Mouse (Mus musculus): Measurements from ENCODE around the gene Ndufa6.

Ndufa6 gene

GRCm38 (mm10) chr15:82340414-82341035 lies 13.6 kb downstream of the Ndufa6 start:
- no peak for DNase-seq

- no peak for DNase-seq
Measured at GRCm38 (mm10) chr15:82339634-82340254, 14.4 kb downstream of the Ndufa6 start.

- no peak for DNase-seq
Measured at GRCm38 (mm10) chr15:82339150-82339549, 15.0 kb downstream of the Ndufa6 start.

- DNase-seq, result peak; percentile 98
Measured at GRCm38 (mm10) chr15:82338593-82339112, 15.5 kb downstream of the Ndufa6 start, which contains the start of the genes Naga, Pheta2 and Smdt1. TSS of gene Naga (minus strand) at chr15:82338925. TSS of gene Pheta2 (plus strand) at chr15:82338942. TSS of gene Smdt1 (plus strand) at chr15:82338959.

GRCm38 (mm10) chr15:82337875-82338274 lies 16.2 kb downstream of the Ndufa6 start:
- no peak for DNase-seq

- DNase-seq, result no peak
Measured at GRCm38 (mm10) chr15:82336629-82337028, 17.5 kb downstream of the Ndufa6 start.

- DNase-seq, result no peak
Measured at GRCm38 (mm10) chr15:82335194-82335593, 18.9 kb downstream of the Ndufa6 start.

GRCm38 (mm10) chr15:82325382-82325781 lies 28.7 kb downstream of the Ndufa6 start:
- DNase-seq, result no peak

GRCm38 (mm10) chr15:82322195-82322594 lies 31.9 kb downstream of the Ndufa6 start:
- no peak for DNase-seq

GRCm38 (mm10) chr15:82319613-82320012 lies 34.5 kb downstream of the Ndufa6 start:
- DNase-seq, result no peak

- no peak for DNase-seq
Measured at GRCm38 (mm10) chr15:82317839-82318238, 36.3 kb downstream of the Ndufa6 start.

GRCm38 (mm10) chr15:82308416-82308815 lies 45.7 kb downstream of the Ndufa6 start:
- DNase-seq, result no peak

GRCm38 (mm10) chr15:82307107-82307506 lies 47.0 kb downstream of the Ndufa6 start:
- no peak for DNase-seq
